Mouse (Mus musculus) heart, postnatal 0 days (tissue): Measurements from ENCODE around the gene Erg28. TPM values are rescaled to one million over a fixed set of nuclear protein-coding genes. Genes with fewer than 3 reads are reported as not detected.

Experiments used
- ATAC-seq: fragments of 200-750 bp; cut with Nextera tagmentation; 2 replicates; pipeline ENCODE4 v1.8.0; 2017; ENCODE audit warnings: low read depth, moderate number of reproducible peaks, moderate library complexity; ENCODE audit not compliant: insufficient read depth
- DNase-seq: peaks from one replicate; pipeline ENCODE4 v3.0.0-alpha.2; 2016; ENCODE audit warnings: low spot score
- H3K27ac ChIP-seq: fragments of 300-500 bp; sonication (generic); 2 replicates; pipeline ENCODE4 v1.5.1; 2014; ENCODE audit warnings: low read depth, mild to moderate bottlenecking
- H3K27me3 ChIP-seq: fragments of 300-500 bp; sonication (generic); 2 replicates; pipeline ENCODE4 v1.6.1; 2014; ENCODE audit warnings: low read length, mixed read lengths; ENCODE audit not compliant: control insufficient read depth, insufficient read depth
- H3K36me3 ChIP-seq: fragments of 300-500 bp; sonication (generic); replicated peaks from 2 replicates; pipeline ENCODE4 v1.6.1; 2014; ENCODE audit warnings: low read length, mixed read lengths; ENCODE audit not compliant: control insufficient read depth, insufficient read depth
- H3K4me1 ChIP-seq: fragments of 300-500 bp; sonication (generic); 2 replicates; pipeline ENCODE4 v1.6.1; 2014; ENCODE audit warnings: antibody characterized with exemption; ENCODE audit not compliant: control insufficient read depth, insufficient read depth
- H3K4me2 ChIP-seq: fragments of 300-500 bp; sonication (generic); 2 replicates; pipeline ENCODE4 v1.6.1; 2014; ENCODE audit warnings: low read depth, mild to moderate bottlenecking, low read length, moderate library complexity
- H3K4me3 ChIP-seq: fragments of 300-500 bp; sonication (generic); 2 replicates; pipeline ENCODE4 v1.5.1; 2014; ENCODE audit warnings: low read depth, low read length
- H3K9ac ChIP-seq: fragments of 300-500 bp; sonication (generic); replicated peaks from 2 replicates; pipeline ENCODE4 v1.6.1; 2014; ENCODE audit warnings: low read depth, low read length, mixed read lengths
- H3K9me3 ChIP-seq: fragments of 300-500 bp; sonication (generic); replicated peaks from 2 replicates; pipeline ENCODE4 v1.6.1; 2016; ENCODE audit warnings: low read length; ENCODE audit not compliant: control insufficient read depth
- CTCF ChIP-seq: IDR thresholded peaks from 2 replicates; pipeline ENCODE4 v1.5.1; 2016; ENCODE audit warnings: antibody characterized with exemption, control low read depth, low read depth
- EP300 ChIP-seq: IDR thresholded peaks from 2 replicates; pipeline ENCODE4 v1.6.1; 2016; ENCODE audit warnings: antibody characterized with exemption, low read depth
- WGBS: fragments of 180-500 bp; shearing (Covaris S2); extraction: QIAGEN DNeasy Blood & Tissue Kit; methylation state at CpG from one replicate; pipeline ENCODE4 v1.1.7; 2014; 5-methylcytosine and 5-hydroxymethylcytosine counted together
- polyA plus RNA-seq: library from polyadenylated mRNA; unstranded; fragments of >200 nt; fragmentation: Nextera tagmentation; extraction: Ambion mirVana; gene quantifications from 2 replicates; pipeline ENCODE4 v1.2.1, GENCODE M21; 2015
- total RNA-seq: library from RNA; depleted of rRNA; stranded (reverse); fragments of >200 nt; gene quantifications from 2 replicates; pipeline ENCODE4 v1.2.3, GENCODE M21; 2014; ENCODE audit warnings: low replicate concordance; rRNA removed

Gene Erg28
- 14.2 and 28.8 TPM in 2 replicates for total RNA-seq
- polyA plus RNA-seq, result 27.7 and 30.2 TPM in 2 replicates

DNA sequence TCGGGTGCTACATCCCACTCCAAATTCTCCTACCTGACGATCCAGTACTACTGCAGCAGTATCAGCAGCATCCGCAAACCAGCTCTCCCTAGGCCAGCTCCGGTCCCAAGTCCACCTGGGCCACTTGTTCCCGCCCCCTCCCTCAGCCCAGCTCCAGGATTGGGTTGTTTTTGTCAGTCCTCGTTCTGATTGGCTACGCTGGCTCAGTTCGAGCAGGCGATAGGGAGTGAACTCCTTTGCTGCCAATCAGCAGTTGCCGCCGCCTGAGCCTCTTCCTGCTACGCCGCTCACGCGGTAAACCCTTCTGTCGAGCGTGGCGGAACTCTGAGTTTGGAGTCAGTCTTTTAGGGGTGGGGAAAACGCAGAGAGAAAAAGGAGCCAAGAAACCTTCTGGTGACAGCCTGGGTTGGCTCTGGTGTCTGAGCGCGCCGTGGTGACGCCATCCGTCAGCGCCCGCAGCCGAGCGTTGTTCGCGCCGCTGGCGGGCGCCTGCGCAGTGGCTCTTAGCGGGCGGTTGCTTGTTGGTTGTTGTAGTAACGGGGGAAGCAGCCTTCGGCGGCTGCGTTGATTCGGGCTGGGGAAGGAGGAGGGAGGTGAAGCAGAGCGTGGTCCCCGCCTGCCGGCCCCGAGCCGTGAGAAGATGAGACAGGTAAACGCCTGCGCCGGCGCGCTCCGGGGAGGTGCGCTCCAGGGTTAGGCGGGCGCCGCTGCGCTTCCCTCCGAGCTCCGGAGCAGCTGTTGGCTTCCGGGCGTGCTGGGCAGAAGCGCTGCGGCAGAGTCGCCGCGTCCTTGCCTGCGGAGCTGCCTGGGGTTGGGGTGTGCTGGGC, at the start of gene Erg28, which contains the start of gene Ttll5:
TSS of gene Erg28 (minus strand) at position 113 of the 827 bp plus-strand sequence.
TSS of gene Ttll5 (plus strand) at position 222 of the 827 bp plus-strand sequence.
- H3K9me3 ChIP-seq, result no peaks in the 10 kb centered on the region
- no peaks in the 10 kb centered on the region for H3K27me3 ChIP-seq
- ATAC-seq, result peak; percentile 95
- peak; percentile 95 for DNase-seq
- H3K4me3 ChIP-seq, result peak within 1 kb of the TSS; percentile 89
- under 1% methylated on average over 66 of the region's 67 CpGs for WGBS
- H3K4me2 ChIP-seq, result peak within 1 kb of the TSS; percentile 80
- peaks cover 16% of the 10 kb centered on the region for H3K36me3 ChIP-seq
- peak within 1 kb of the TSS; percentile 98 for H3K27ac ChIP-seq
- peaks cover 16% of the 10 kb centered on the region for H3K4me1 ChIP-seq
- TF ChIP-seq CTCF (no peak), EP300 (0 out of 2 replicates have a peak, but pooled peaks have one; percentile 40)
- H3K9ac ChIP-seq, result peak within 1 kb of the TSS; percentile 60

DNA sequence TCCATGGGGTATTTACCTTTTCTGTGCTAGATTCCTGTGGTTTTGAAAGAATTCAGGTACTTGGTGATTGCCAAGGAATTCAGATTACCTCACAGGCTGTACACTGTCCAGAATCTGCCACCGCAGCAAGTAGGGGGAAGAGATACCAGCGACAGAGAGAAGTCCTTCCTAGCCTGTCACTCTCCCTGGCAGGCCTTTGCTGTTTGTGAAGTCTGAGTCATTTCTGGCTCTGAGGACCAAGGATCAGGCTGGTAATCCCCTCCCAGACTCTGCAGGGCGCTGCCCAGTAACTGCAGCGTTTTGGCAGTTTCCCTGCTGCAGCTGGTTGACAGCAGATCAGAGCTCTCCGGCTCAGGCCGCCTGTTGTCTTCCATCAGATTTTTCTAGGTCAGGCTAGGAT, 45.1 kb upstream of the Erg28 start:
- no peaks in the 10 kb centered on the region for H3K9me3 ChIP-seq
- TF ChIP-seq CTCF, result no peak
- TF ChIP-seq EP300, result no peak
- no peak overlapping the region for H3K4me2 ChIP-seq
- DNase-seq (peak; percentile 60), ATAC-seq (peak; percentile 77)
- no peaks in the 10 kb centered on the region for H3K27me3 ChIP-seq
- no peaks in the 10 kb centered on the region for H3K4me1 ChIP-seq
- peaks cover 7% of the 10 kb centered on the region for H3K36me3 ChIP-seq
- H3K4me3 ChIP-seq, result no peak overlapping the region
- peak overlapping the region; percentile 53; the same call in 1 of the 2 replicates for H3K27ac ChIP-seq
- WGBS, result 23% methylated on average over 6 of the region's 6 CpGs
- no peak overlapping the region for H3K9ac ChIP-seq

DNA sequence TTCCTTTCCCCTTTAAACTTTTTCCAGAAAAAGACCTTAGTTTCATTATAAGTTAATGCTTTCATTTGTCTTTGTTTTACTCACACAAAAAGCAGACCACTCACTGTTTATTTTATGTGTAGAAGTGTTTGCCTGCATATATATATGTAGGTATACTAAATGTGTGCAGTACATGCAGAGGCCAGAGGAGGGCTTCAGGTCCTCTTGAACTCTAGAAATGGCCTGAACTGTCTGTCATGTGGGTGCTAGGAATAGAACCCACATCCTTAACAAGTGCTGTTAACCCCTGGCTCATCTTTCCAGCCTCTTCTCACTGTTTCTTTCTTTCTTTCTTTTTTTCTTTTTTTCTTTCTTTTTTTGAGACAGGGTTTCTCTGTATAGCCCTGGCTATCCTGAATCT, 42.8 kb upstream of the Erg28 start:
- Histone ChIP-seq H3K4me3 (no peak overlapping the region), H3K27me3 (no peaks in the 10 kb centered on the region), H3K27ac (no peak overlapping the region), H3K36me3 (peaks cover 7% of the 10 kb centered on the region), H3K4me2 (no peak overlapping the region), H3K9ac (no peak overlapping the region), H3K4me1 (no peaks in the 10 kb centered on the region), H3K9me3 (no peaks in the 10 kb centered on the region)
- TF ChIP-seq CTCF (peak; percentile 2; the same call in 1 of the 2 replicates), EP300 (no peak)
- DNase-seq (no peak), ATAC-seq (no peak)

DNA sequence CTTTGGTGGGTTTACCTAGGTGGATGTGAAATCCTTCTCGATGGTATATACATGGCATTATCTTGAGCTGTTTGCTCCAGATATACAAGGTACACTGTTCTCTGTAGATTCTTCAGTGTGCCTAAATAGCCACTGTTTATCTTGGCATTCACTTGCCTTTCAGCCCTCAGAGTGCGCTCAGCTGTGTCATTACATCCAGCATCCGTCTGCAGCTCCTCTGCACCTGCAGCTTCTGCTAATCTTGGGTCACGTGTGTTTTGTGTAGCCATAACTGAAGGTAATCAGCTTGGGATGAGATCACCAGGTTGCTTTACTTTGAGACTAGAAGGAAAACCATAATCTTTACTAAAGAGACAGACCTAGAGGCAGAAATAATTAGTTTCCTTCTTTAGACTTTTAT, 42.3 kb upstream of the Erg28 start:
- WGBS, result 69% methylated on average over 4 of the region's 4 CpGs
- DNase-seq (no peak), ATAC-seq (no peak)
- Histone ChIP-seq H3K4me2 (no peak overlapping the region), H3K27me3 (no peaks in the 10 kb centered on the region), H3K4me3 (no peak overlapping the region), H3K9ac (no peak overlapping the region), H3K4me1 (no peaks in the 10 kb centered on the region), H3K27ac (no peak overlapping the region), H3K36me3 (peaks cover 4% of the 10 kb centered on the region; the same call in 1 of the 2 replicates), H3K9me3 (no peaks in the 10 kb centered on the region)
- TF ChIP-seq EP300 (no peak), CTCF (no peak)

DNA sequence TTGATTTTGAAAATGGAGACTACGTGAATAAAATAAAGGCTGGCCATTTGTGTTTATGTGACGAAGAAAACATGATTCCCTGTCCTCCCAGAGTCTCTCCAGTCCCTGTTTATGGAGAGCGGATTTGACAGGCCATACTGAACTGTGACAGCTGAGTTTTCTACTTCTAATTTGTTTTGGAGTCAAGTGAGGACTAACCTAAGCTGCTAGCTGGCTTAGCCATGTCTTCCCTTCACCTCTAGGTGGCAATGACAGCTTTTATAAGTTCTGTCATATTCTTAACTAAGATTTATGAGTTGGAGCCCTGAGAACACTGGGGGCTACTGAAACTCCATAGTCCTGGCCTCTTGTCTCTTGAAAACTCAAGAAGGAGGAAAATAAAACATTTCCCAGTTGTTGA, 41.2 kb upstream of the Erg28 start:
- H3K4me2 ChIP-seq, result no peak overlapping the region
- no peaks in the 10 kb centered on the region for H3K27me3 ChIP-seq
- H3K4me3 ChIP-seq, result no peak overlapping the region
- H3K36me3 ChIP-seq, result peaks cover 4% of the 10 kb centered on the region; the same call in 1 of the 2 replicates
- DNase-seq (peak; percentile 37), ATAC-seq (no peak)
- TF ChIP-seq CTCF, result peak; percentile 65
- TF ChIP-seq EP300, result no peak
- no peak overlapping the region for H3K27ac ChIP-seq
- 77% methylated on average over 3 of the region's 3 CpGs for WGBS
- H3K4me1 ChIP-seq, result no peaks in the 10 kb centered on the region
- H3K9ac ChIP-seq, result no peak overlapping the region
- H3K9me3 ChIP-seq, result no peaks in the 10 kb centered on the region
